Mouse (Mus musculus) neural tube, embryonic 14.5 days (tissue): ENCODE results near the gene Pgap3. TPM values are rescaled to one million over a fixed set of nuclear protein-coding genes. Genes with fewer than 3 reads are reported as not detected.
"Not testable (repeated sequence)": the region's sequence is repeated elsewhere in the genome, so short reads cannot be mapped to it uniquely, and the experiment has no call there.

Experiments
- ATAC-seq: fragments of 200-750 bp; cut with Nextera tagmentation; 2 replicates; pipeline ENCODE4 v1.8.0; 2017; ENCODE audit warnings: low read depth, mild to moderate bottlenecking, moderate TSS enrichment, moderate library complexity
- H3K27ac ChIP-seq: fragments of 300-500 bp; sonication (generic); 2 replicates; pipeline ENCODE4 v1.5.1; 2014; ENCODE audit warnings: low read depth, mild to moderate bottlenecking, control low read depth, low read length, moderate library complexity, mixed read lengths
- H3K27me3 ChIP-seq: fragments of 300-500 bp; sonication (generic); 2 replicates; pipeline ENCODE4 v1.6.1; 2014; ENCODE audit warnings: low read length; ENCODE audit not compliant: control insufficient read depth, insufficient read depth
- H3K36me3 ChIP-seq: fragments of 300-500 bp; sonication (generic); 2 replicates; pipeline ENCODE4 v1.6.1; 2014; ENCODE audit warnings: low read length, mixed read lengths; ENCODE audit not compliant: control insufficient read depth, insufficient read depth
- H3K4me1 ChIP-seq: fragments of 300-500 bp; sonication (generic); 2 replicates; pipeline ENCODE4 v1.6.1; 2014; ENCODE audit warnings: low read length; ENCODE audit not compliant: control insufficient read depth, insufficient read depth
- H3K4me2 ChIP-seq: fragments of 300-500 bp; sonication (generic); 2 replicates; pipeline ENCODE4 v1.6.1; 2014; ENCODE audit warnings: mild to moderate bottlenecking, low read depth, low read length, control low read depth
- H3K4me3 ChIP-seq: fragments of 300-500 bp; sonication (generic); 2 replicates; pipeline ENCODE4 v1.5.1; 2014; ENCODE audit warnings: low read depth, low read length, control low read depth, mixed read lengths
- H3K9ac ChIP-seq: fragments of 300-500 bp; sonication (generic); replicated peaks from 2 replicates; pipeline ENCODE4 v1.6.1; 2014; ENCODE audit warnings: low read depth, mild to moderate bottlenecking, control low read depth, low read length, mixed read lengths
- H3K9me3 ChIP-seq: fragments of 300-500 bp; sonication (generic); 2 replicates; pipeline ENCODE4 v1.6.1; 2016; ENCODE audit warnings: low read length; ENCODE audit not compliant: control insufficient read depth
- WGBS: fragments of 180-500 bp; shearing (Covaris S2); extraction: QIAGEN DNeasy Blood & Tissue Kit; methylation state at CpG from one replicate; pipeline ENCODE4 v1.1.7; 2014; 5-methylcytosine and 5-hydroxymethylcytosine counted together
- polyA plus RNA-seq: library from polyadenylated mRNA; unstranded; fragments of >200 nt; fragmentation: Nextera tagmentation; extraction: Ambion mirVana; gene quantifications from 2 replicates; pipeline ENCODE4 v1.2.1, GENCODE M21; 2014

Pgap3 gene
- polyA plus RNA-seq, 1 experiment from 2014 or later, result 6.2 TPM

GRCm38 (mm10) chr11:98387056-98387577 lies 13.2 kb downstream of the Pgap3 start:
- H3K27me3 ChIP-seq, result peaks cover 12% of the 10 kb centered on the region; the same call in 1 of the 2 replicates
- no peak overlapping the region for H3K4me3 ChIP-seq
- H3K27ac ChIP-seq, result no peak overlapping the region
- no peak for ATAC-seq
- no peaks in the 10 kb centered on the region for H3K9me3 ChIP-seq
- no peak overlapping the region for H3K4me2 ChIP-seq
- no peak overlapping the region for H3K9ac ChIP-seq
- H3K4me1 ChIP-seq, result no peaks in the 10 kb centered on the region
- 57% methylated on average over 14 of the region's 14 CpGs for WGBS
- H3K36me3 ChIP-seq, result no peaks in the 10 kb centered on the region

DNA sequence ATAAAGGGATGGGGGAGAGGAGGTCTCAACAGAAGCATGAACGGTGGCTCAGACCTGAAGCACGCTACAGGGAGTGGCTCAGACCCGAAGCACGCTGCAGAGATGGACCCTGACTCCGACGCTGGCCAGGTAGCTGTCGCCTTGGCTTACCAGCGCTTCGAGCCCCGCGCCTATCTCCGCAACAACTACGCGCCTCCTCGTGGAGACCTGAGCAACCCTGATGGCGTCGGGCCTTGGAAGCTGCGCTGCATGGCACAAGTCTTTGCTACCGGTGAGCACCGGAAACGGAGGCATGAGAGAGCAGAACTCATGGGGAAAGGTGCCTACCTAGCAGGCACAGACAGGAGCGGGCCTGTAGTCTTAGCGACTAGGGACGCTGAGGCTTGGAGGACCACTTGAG lies 13.7 kb downstream of the Pgap3 start:
- ATAC-seq, result no peak
- Histone ChIP-seq H3K36me3 (no peaks in the 10 kb centered on the region), H3K27ac (no peak overlapping the region), H3K9ac (no peak overlapping the region), H3K27me3 (peaks cover 12% of the 10 kb centered on the region; the same call in 1 of the 2 replicates), H3K4me3 (no peak overlapping the region), H3K9me3 (no peaks in the 10 kb centered on the region), H3K4me2 (no peak overlapping the region), H3K4me1 (no peaks in the 10 kb centered on the region)
- WGBS, result 21% methylated on average over 23 of the region's 24 CpGs

- Histone ChIP-seq H3K36me3 (no peaks in the 10 kb centered on the region), H3K27ac (no peak within 1 kb of the TSS), H3K4me1 (no peaks in the 10 kb centered on the region), H3K27me3 (peaks cover 12% of the 10 kb centered on the region; the same call in 1 of the 2 replicates), H3K4me3 (no peak within 1 kb of the TSS), H3K4me2 (no peak within 1 kb of the TSS), H3K9ac (no peak within 1 kb of the TSS), H3K9me3 (no peaks in the 10 kb centered on the region)
- 55% methylated on average over 25 of the region's 25 CpGs for WGBS
- ATAC-seq, result no peak
Measured at GRCm38 (mm10) chr11:98385638-98386585, 14.4 kb downstream of the Pgap3 start, which contains the start of gene Pnmt. TSS of gene Pnmt (plus strand) at chr11:98386450.

GRCm38 (mm10) chr11:98384721-98385637 lies 15.3 kb downstream of the Pgap3 start:
- H3K27me3 ChIP-seq, result peaks cover 12% of the 10 kb centered on the region; the same call in 1 of the 2 replicates
- 65% methylated on average over 8 of the region's 8 CpGs for WGBS

GRCm38 (mm10) chr11:98384216-98384615 lies 16.1 kb downstream of the Pgap3 start:
- 67% methylated on average over 17 of the region's 20 CpGs for WGBS
- Histone ChIP-seq H3K9me3 (no peaks in the 10 kb centered on the region), H3K27ac (no peak overlapping the region), H3K4me3 (no peak overlapping the region), H3K9ac (no peak overlapping the region), H3K4me1 (no peaks in the 10 kb centered on the region), H3K27me3 (peaks cover 12% of the 10 kb centered on the region; the same call in 1 of the 2 replicates), H3K4me2 (no peak overlapping the region), H3K36me3 (peaks cover 11% of the 10 kb centered on the region; the same call in 1 of the 2 replicates)
- no peak for ATAC-seq

More at GRCm38 (mm10) chr11:98384721-98385637, 15.3 kb downstream of the Pgap3 start:
- H3K27ac ChIP-seq, result no peak overlapping the region
- H3K36me3 ChIP-seq, result peaks cover 7% of the 10 kb centered on the region; the same call in 1 of the 2 replicates
- H3K4me2 ChIP-seq, result no peak overlapping the region
- ATAC-seq, result no peak
- H3K9me3 ChIP-seq, result no peaks in the 10 kb centered on the region
- H3K4me3 ChIP-seq, result no peak overlapping the region
- no peaks in the 10 kb centered on the region for H3K4me1 ChIP-seq
- no peak overlapping the region for H3K9ac ChIP-seq

GRCm38 (mm10) chr11:98383261-98384030 lies 16.8 kb downstream of the Pgap3 start, which contains the start of gene Tcap:
TSS of gene Tcap (plus strand) at chr11:98383811.
- no peak for ATAC-seq
- H3K4me2 ChIP-seq, result no peak within 1 kb of the TSS
- peaks cover 12% of the 10 kb centered on the region; the same call in 1 of the 2 replicates for H3K27me3 ChIP-seq
- peaks cover 19% of the 10 kb centered on the region for H3K36me3 ChIP-seq
- no peak within 1 kb of the TSS for H3K4me3 ChIP-seq
- H3K9ac ChIP-seq, result no peak within 1 kb of the TSS
- no peaks in the 10 kb centered on the region for H3K4me1 ChIP-seq
- no peaks in the 10 kb centered on the region for H3K9me3 ChIP-seq
- 69% methylated on average over 14 of the region's 14 CpGs for WGBS
- no peak within 1 kb of the TSS for H3K27ac ChIP-seq

DNA sequence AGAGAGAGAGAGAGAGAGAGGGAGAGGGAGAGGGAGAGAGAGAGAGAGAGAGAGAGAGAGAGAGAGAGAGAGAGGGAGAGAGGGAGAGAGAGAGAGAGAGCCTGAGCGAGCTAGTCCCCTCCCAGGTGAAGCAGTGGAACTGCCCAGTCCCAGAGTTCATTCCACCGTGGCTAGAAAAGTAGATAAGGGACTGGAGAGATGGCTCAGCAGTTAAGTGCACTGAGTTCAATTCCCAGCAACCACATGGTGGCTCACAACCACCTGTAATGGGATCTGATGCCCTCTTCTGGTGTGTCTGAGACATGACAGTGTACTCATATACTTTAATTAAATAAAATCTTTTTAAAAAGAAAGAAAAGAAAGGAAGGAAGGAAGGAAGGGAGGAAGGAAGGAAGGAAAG lies 17.9 kb downstream of the Pgap3 start:
- H3K4me1 ChIP-seq, H3K4me2 ChIP-seq, H3K9ac ChIP-seq, H3K4me3 ChIP-seq, H3K27ac ChIP-seq, H3K27me3 ChIP-seq, H3K9me3 ChIP-seq, ATAC-seq: not testable (repeated sequence)
- 49% methylated on average over 2 of the region's 2 CpGs for WGBS
- peaks cover 27% of the 10 kb centered on the region for H3K36me3 ChIP-seq

DNA sequence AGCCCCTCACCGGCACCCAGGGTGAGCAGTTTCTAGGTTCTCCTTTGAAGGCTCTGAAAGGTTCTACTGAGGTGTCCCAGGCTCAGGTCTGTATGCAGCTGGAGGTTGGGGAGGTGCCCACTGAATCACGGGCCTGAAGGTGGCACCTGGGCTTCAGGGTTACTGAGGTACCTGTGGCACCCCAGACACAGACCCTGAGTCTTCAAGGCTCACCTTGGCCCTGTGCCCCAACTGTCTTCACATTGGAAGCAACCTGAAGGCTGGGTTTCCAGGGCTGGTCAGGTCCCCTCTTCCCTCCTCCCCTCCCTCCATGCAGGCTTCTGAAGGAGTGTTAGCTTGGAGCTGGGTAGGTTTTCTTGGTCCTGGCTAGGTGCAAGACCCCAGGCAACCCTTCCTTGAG lies 18.6 kb downstream of the Pgap3 start:
- no peak for ATAC-seq
- no peaks in the 10 kb centered on the region for H3K9me3 ChIP-seq
- WGBS, result 100% methylated on average over 2 of the region's 2 CpGs
- H3K27me3 ChIP-seq, result no peaks in the 10 kb centered on the region
- H3K4me2 ChIP-seq, result no peak overlapping the region
- peaks cover 27% of the 10 kb centered on the region for H3K36me3 ChIP-seq
- no peak overlapping the region for H3K27ac ChIP-seq
- H3K4me1 ChIP-seq, result no peaks in the 10 kb centered on the region
- no peak overlapping the region for H3K4me3 ChIP-seq
- no peak overlapping the region for H3K9ac ChIP-seq
